Mouse (Mus musculus) G1E (cell line): ENCODE results near the gene Coa7. TPM values are rescaled to one million over a fixed set of nuclear protein-coding genes. Genes with fewer than 3 reads are reported as not detected.

Experiments
- ATAC-seq: 2 replicates; pipeline ENCODE4 v1.8.0; 2016; ENCODE audit warnings: mild to moderate bottlenecking; ENCODE audit not compliant: insufficient number of reproducible peaks, poor library complexity, low FRiP score, severe bottlenecking; ENCODE audit errors: extremely low read depth
- DNase-seq: peaks from one replicate; pipeline ENCODE4 v3.0.0; 2012; ENCODE audit warnings: low spot score
- H3K27me3 ChIP-seq: 2 replicates; pipeline ENCODE4 v1.6.1; 2012; ENCODE audit warnings: mild to moderate bottlenecking, low read length, inconsistent platforms; ENCODE audit not compliant: insufficient read depth
- H3K36me3 ChIP-seq: replicated peaks from 2 replicates; pipeline ENCODE3; 2012; ENCODE audit warnings: mild to moderate bottlenecking, inconsistent platforms
- H3K4me1 ChIP-seq: 2 replicates; pipeline ENCODE4 v1.6.1; 2012; ENCODE audit warnings: low read depth, low read length, inconsistent platforms, mixed read lengths; ENCODE audit not compliant: insufficient read depth
- H3K4me3 ChIP-seq: 2 replicates; pipeline ENCODE4 v1.5.1; 2012; ENCODE audit warnings: low read depth, mild to moderate bottlenecking, inconsistent platforms, low read length, moderate library complexity, mixed read lengths
- H3K9me3 ChIP-seq: replicated peaks from 2 replicates; pipeline ENCODE4 v1.6.1; 2012; ENCODE audit warnings: inconsistent platforms
- CTCF ChIP-seq: IDR thresholded peaks from 2 replicates; pipeline ENCODE4 v1.5.1; 2012; ENCODE audit warnings: low read depth, low read length, inconsistent platforms, mixed read lengths
- GATA1 ChIP-seq: IDR thresholded peaks from 2 replicates; pipeline ENCODE4 v1.6.1; 2012; ENCODE audit warnings: borderline replicate concordance, low read length, inconsistent platforms, mixed read lengths
- GATA2 ChIP-seq: IDR thresholded peaks from 2 replicates; pipeline ENCODE4 v1.6.1; 2012; ENCODE audit warnings: low read depth, low read length, inconsistent platforms, borderline replicate concordance
- POLR2AphosphoS5 ChIP-seq: IDR thresholded peaks from 2 replicates; pipeline ENCODE4 v1.6.1; 2012; ENCODE audit warnings: low read depth, low read length, inconsistent platforms; ENCODE audit not compliant: insufficient replicate concordance
- TAL1 ChIP-seq: conservative IDR thresholded peaks from 2 replicates; pipeline ENCODE4 v1.6.1; 2012; ENCODE audit warnings: low read depth, low read length, inconsistent platforms, mixed read lengths
- polyA plus RNA-seq: library from polyadenylated mRNA; stranded (reverse); fragments of >175 nt; gene quantifications from 2 replicates; pipeline ENCODE4 v1.2.3, GENCODE M21; 2012
- total RNA-seq, 2 experiments: library from RNA; stranded (forward) in 1 of 2; stranded (reverse) in 1 of 2; fragments of 200-1000 nt in 1 of 2; fragments of >200 nt in 1 of 2; fragmentation: Nextera tagmentation in 1 of 2; gene quantifications; 2 replicates each; pipeline ENCODE4 v1.2.3; 2014 to 2017

Coa7 gene
- total and polyA plus RNA-seq, 3 experiments: 4.2 to 11.1 (median 4.2) TPM

GRCm38 (mm10) chr4:108360136-108361055 is 32.5 kb downstream of the Coa7 start:
- no peak overlapping the region for H3K4me3 ChIP-seq
- no peaks in the 10 kb centered on the region for H3K9me3 ChIP-seq
- peaks cover 73% of the 10 kb centered on the region for H3K27me3 ChIP-seq
- TF ChIP-seq TAL1: no peak
- no peak for TF ChIP-seq GATA1
- no peak for TF ChIP-seq GATA2
- TF ChIP-seq CTCF: no peak
- no peak for TF ChIP-seq POLR2AphosphoS5
- ATAC-seq (no peak), DNase-seq (no peak)
- H3K36me3 ChIP-seq: no peaks in the 10 kb centered on the region
- H3K4me1 ChIP-seq: no peaks in the 10 kb centered on the region

GRCm38 (mm10) chr4:108362321-108363261 is 34.7 kb downstream of the Coa7 start:
- no peak for TF ChIP-seq POLR2AphosphoS5
- no peak for TF ChIP-seq GATA2
- TF ChIP-seq GATA1: no peak
- no peak for TF ChIP-seq CTCF
- no peak for TF ChIP-seq TAL1

GRCm38 (mm10) chr4:108363355-108364110 is 35.6 kb downstream of the Coa7 start:
- Histone ChIP-seq H3K36me3 (no peaks in the 10 kb centered on the region), H3K27me3 (peaks cover 56% of the 10 kb centered on the region), H3K4me3 (no peak overlapping the region), H3K9me3 (no peaks in the 10 kb centered on the region), H3K4me1 (no peaks in the 10 kb centered on the region; the same call in 1 of the 2 replicates)
- ATAC-seq (no peak), DNase-seq (no peak)
- TF ChIP-seq GATA2 (no peak), TAL1 (no peak), GATA1 (no peak), POLR2AphosphoS5 (no peak), CTCF (no peak)

More at GRCm38 (mm10) chr4:108362321-108363261, 34.7 kb downstream of the Coa7 start:
- no peaks in the 10 kb centered on the region for H3K4me1 ChIP-seq
- no peak for ATAC-seq
- no peaks in the 10 kb centered on the region for H3K36me3 ChIP-seq
- no peaks in the 10 kb centered on the region for H3K9me3 ChIP-seq
- peaks cover 59% of the 10 kb centered on the region for H3K27me3 ChIP-seq
- no peak overlapping the region for H3K4me3 ChIP-seq
- DNase-seq: no peak

GRCm38 (mm10) chr4:108364111-108364476 is 36.2 kb downstream of the Coa7 start:
- no peak for ATAC-seq
- no peak for DNase-seq
- Histone ChIP-seq H3K36me3 (no peaks in the 10 kb centered on the region), H3K4me3 (no peak overlapping the region), H3K27me3 (peaks cover 51% of the 10 kb centered on the region), H3K9me3 (no peaks in the 10 kb centered on the region), H3K4me1 (peaks cover 1% of the 10 kb centered on the region; the same call in 1 of the 2 replicates)
- TF ChIP-seq GATA1: no peak
- no peak for TF ChIP-seq TAL1
- no peak for TF ChIP-seq CTCF
- TF ChIP-seq POLR2AphosphoS5: no peak

GRCm38 (mm10) chr4:108369254-108369653 is 41.3 kb downstream of the Coa7 start:
- H3K4me1 ChIP-seq: peaks cover 9% of the 10 kb centered on the region; the same call in 1 of the 2 replicates
- H3K9me3 ChIP-seq: no peaks in the 10 kb centered on the region
- H3K27me3 ChIP-seq: peaks cover 31% of the 10 kb centered on the region
- DNase-seq (no peak), ATAC-seq (no peak)
- TF ChIP-seq GATA1 (no peak), POLR2AphosphoS5 (no peak), GATA2 (no peak), CTCF (no peak)
- no peak overlapping the region for H3K4me3 ChIP-seq
- H3K36me3 ChIP-seq: no peaks in the 10 kb centered on the region

- Histone ChIP-seq H3K4me1 (peaks cover 9% of the 10 kb centered on the region; the same call in 1 of the 2 replicates), H3K9me3 (no peaks in the 10 kb centered on the region), H3K36me3 (no peaks in the 10 kb centered on the region), H3K4me3 (no peak overlapping the region), H3K27me3 (peaks cover 33% of the 10 kb centered on the region)
- no peak for DNase-seq
- TF ChIP-seq POLR2AphosphoS5 (no peak), CTCF (no peak), GATA2 (no peak)
- ATAC-seq: no peak
Observed at GRCm38 (mm10) chr4:108370409-108370808, 42.5 kb downstream of the Coa7 start.
